Mouse (Mus musculus): ENCODE results near the gene Ccdc117. TPM values are rescaled to one million over a fixed set of nuclear protein-coding genes. Genes with fewer than 3 reads are reported as not detected.

Ccdc117 gene
- total and polyA plus RNA-seq, 3 experiments: 24.3 to 38.9 (median 27.0) TPM

- TF ChIP-seq CHD2 (IDR thresholded peaks at IDR 0.05; ENCODE audit: low read length): no peak
- no peak for TF ChIP-seq POLR2AphosphoS2 (IDR thresholded peaks at IDR 0.05; ENCODE audit: low read depth, low read length)
- TF ChIP-seq MAFK (IDR thresholded peaks at IDR 0.05; ENCODE audit: insufficient replicate concordance, low read length): no peak
- TF ChIP-seq CHD1 (IDR thresholded peaks at IDR 0.05; ENCODE audit: low read depth, low read length): no peak
- no peak for TF ChIP-seq SMC3 (IDR thresholded peaks at IDR 0.05; ENCODE audit: low read depth, low read length)
- no peak for TF ChIP-seq TBP (conservative IDR thresholded peaks at IDR 0.05; ENCODE audit: low read depth, low read length)
- Histone ChIP-seq H3K4me2 (ENCODE audit: insufficient read depth, low read depth, poor library complexity, severe bottlenecking) (no peak overlapping the region), H3K79me2 (replicated peaks; ENCODE audit: control insufficient read depth, extremely low read depth, insufficient read depth, poor library complexity, severe bottlenecking) (peaks cover 3% of the 10 kb centered on the region), H3K36me3 (replicated peaks in 1 of 2; ENCODE audit: control insufficient read depth in 1 of 2, insufficient read depth in 1 of 2, low read length in 1 of 2) (no peaks in the 10 kb centered on the region), H3K9me3 (replicated peaks; ENCODE audit: low read length) (no peaks in the 10 kb centered on the region), H3K27me3 (replicated peaks) (no peaks in the 10 kb centered on the region), H3K27ac (ENCODE audit: insufficient read depth, low read depth) (no peak overlapping the region), H3K9ac (ENCODE audit: insufficient read depth, low read depth) (no peak overlapping the region), H3K4me3 (replicated peaks in 1 of 3; ENCODE audit: low read depth in 2 of 3, low read length in 2 of 3, poor library complexity in 1 of 3) (no peak overlapping the region), H3K4me1 (ENCODE audit: control insufficient read depth in 1 of 2, insufficient read depth in 2 of 2) (peaks cover 6 to 24% of the 10 kb centered on the region in 2 experiments)
- in situ Hi-C loops (cut with MboI; ENCODE audit: low pct_ligation_motif_present, low pct_unique_long_range_greater_than_20kb, low sequenced_read_pairs): no loop called here
- dilution Hi-C loops (cut with MboI; ENCODE audit: extremely low pct_ligation_motif_present, extremely low pct_unique_long_range_greater_than_20kb, low sequenced_read_pairs): no loop called here
- DNase-seq (ENCODE audit: extremely low read depth): no peak
Measured at GRCm38 (mm10) chr11:5516151-5516550, 25.8 kb downstream of the Ccdc117 start.

- Histone ChIP-seq H3K4me1 (ENCODE audit: control insufficient read depth in 1 of 2, insufficient read depth in 2 of 2) (peaks cover 6 to 28% of the 10 kb centered on the region in 2 experiments), H3K4me2 (ENCODE audit: insufficient read depth, low read depth, poor library complexity, severe bottlenecking) (no peak overlapping the region), H3K9me3 (replicated peaks; ENCODE audit: low read length) (no peaks in the 10 kb centered on the region), H3K36me3 (replicated peaks in 1 of 2; ENCODE audit: control insufficient read depth in 1 of 2, insufficient read depth in 1 of 2, low read length in 1 of 2) (no peaks in the 10 kb centered on the region), H3K27me3 (replicated peaks) (no peaks in the 10 kb centered on the region), H3K79me2 (replicated peaks; ENCODE audit: control insufficient read depth, extremely low read depth, insufficient read depth, poor library complexity, severe bottlenecking) (no peaks in the 10 kb centered on the region), H3K9ac (ENCODE audit: insufficient read depth, low read depth) (no peak overlapping the region), H3K4me3 (replicated peaks in 1 of 3; ENCODE audit: low read depth in 2 of 3, low read length in 2 of 3, poor library complexity in 1 of 3) (no peak overlapping the region), H3K27ac (ENCODE audit: insufficient read depth, low read depth) (no peak overlapping the region)
- dilution Hi-C loops (cut with MboI; ENCODE audit: extremely low pct_ligation_motif_present, extremely low pct_unique_long_range_greater_than_20kb, low sequenced_read_pairs) (no loop called here), in situ Hi-C loops (cut with MboI; ENCODE audit: low pct_ligation_motif_present, low pct_unique_long_range_greater_than_20kb, low sequenced_read_pairs) (no loop called here)
- no peak for DNase-seq (ENCODE audit: extremely low read depth)
- TF ChIP-seq ELF1 (IDR thresholded peaks at IDR 0.05; ENCODE audit: low read depth, low read length) (no peak), SMC3 (IDR thresholded peaks at IDR 0.05; ENCODE audit: low read depth, low read length) (no peak), HCFC1 (IDR thresholded peaks at IDR 0.05; ENCODE audit: low read depth, low read length) (no peak), CHD2 (IDR thresholded peaks at IDR 0.05; ENCODE audit: low read length) (no peak), MAX (IDR thresholded peaks at IDR 0.05; ENCODE audit: low read length) (no peak), ZKSCAN1 (IDR thresholded peaks at IDR 0.05; ENCODE audit: borderline replicate concordance, low read depth, low read length) (no peak), CHD1 (IDR thresholded peaks at IDR 0.05; ENCODE audit: low read depth, low read length) (no peak)
Measured at GRCm38 (mm10) chr11:5515655-5516054, 26.3 kb downstream of the Ccdc117 start.

- no peaks in the 10 kb centered on the region for H3K9me3 ChIP-seq (replicated peaks; ENCODE audit: low read length)
- in situ Hi-C loops (cut with MboI; ENCODE audit: low pct_ligation_motif_present, low pct_unique_long_range_greater_than_20kb, low sequenced_read_pairs): no loop called here
- no peak overlapping the region for H3K27ac ChIP-seq (ENCODE audit: insufficient read depth, low read depth)
- no peaks in the 10 kb centered on the region for H3K79me2 ChIP-seq (replicated peaks; ENCODE audit: control insufficient read depth, extremely low read depth, insufficient read depth, poor library complexity, severe bottlenecking)
- H3K36me3 ChIP-seq (replicated peaks in 1 of 2; ENCODE audit: control insufficient read depth in 1 of 2, insufficient read depth in 1 of 2, low read length in 1 of 2): no peaks in the 10 kb centered on the region
- dilution Hi-C loops (cut with MboI; ENCODE audit: extremely low pct_ligation_motif_present, extremely low pct_unique_long_range_greater_than_20kb, low sequenced_read_pairs): no loop called here
- no peaks in the 10 kb centered on the region for H3K27me3 ChIP-seq (replicated peaks)
- H3K4me2 ChIP-seq (ENCODE audit: insufficient read depth, low read depth, poor library complexity, severe bottlenecking): no peak overlapping the region
- H3K4me1 ChIP-seq (ENCODE audit: control insufficient read depth in 1 of 2, insufficient read depth in 2 of 2): peaks cover 9 to 30% of the 10 kb centered on the region in 2 experiments
- DNase-seq (ENCODE audit: extremely low read depth): no peak
- no peak overlapping the region for H3K9ac ChIP-seq (ENCODE audit: insufficient read depth, low read depth)
- TF ChIP-seq JUN (IDR thresholded peaks at IDR 0.05; ENCODE audit: insufficient read depth, low read depth, low read length): no peak
- no peak for TF ChIP-seq IRF4 (IDR thresholded peaks at IDR 0.05; ENCODE audit: low read depth, low read length)
- no peak overlapping the region for H3K4me3 ChIP-seq (replicated peaks in 1 of 3; ENCODE audit: low read depth in 2 of 3, low read length in 2 of 3, poor library complexity in 1 of 3)
Measured at GRCm38 (mm10) chr11:5515196-5515595, 26.8 kb downstream of the Ccdc117 start.
